Mouse (Mus musculus): ENCODE measurements at regions not wholly inside any gene's neighbourhood (a gene's known extent, or its start where the extent isn't known, plus 50 kb on each side); places are given as distances from the start of the nearest gene placed in this dataset.

DNA sequence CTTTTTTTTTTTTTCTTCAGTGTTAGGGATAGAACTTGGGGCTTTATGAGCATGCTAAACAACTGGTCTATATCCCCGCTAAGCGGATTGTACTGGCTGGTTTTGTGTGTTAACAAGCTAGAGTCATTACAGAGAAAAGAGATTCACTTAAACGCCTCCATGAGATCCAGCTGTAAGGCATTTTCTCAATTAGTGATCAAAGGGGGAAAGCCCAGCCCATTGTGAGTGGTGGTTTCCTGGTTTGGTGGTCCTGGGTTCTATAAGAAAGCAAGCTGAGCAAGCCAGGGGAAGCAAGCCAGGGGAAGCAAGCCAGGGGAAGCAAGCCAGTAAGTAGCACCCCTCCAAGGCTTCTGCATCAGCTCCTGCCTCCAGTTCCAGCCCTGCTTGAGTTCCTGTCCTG is 147.9 kb upstream of the 4931429L15Rik start:
- TF ChIP-seq POLR2A (IDR thresholded peaks at IDR 0.05; ENCODE audit: insufficient read length, low read depth): no peak
- TF ChIP-seq USF1 (IDR thresholded peaks at IDR 0.05; ENCODE audit: low read depth): no peak
- no peak overlapping the region for H3K4me3 ChIP-seq
- H3K79me2 ChIP-seq (ENCODE audit: control insufficient read depth, insufficient read depth): no peaks in the 10 kb centered on the region

DNA sequence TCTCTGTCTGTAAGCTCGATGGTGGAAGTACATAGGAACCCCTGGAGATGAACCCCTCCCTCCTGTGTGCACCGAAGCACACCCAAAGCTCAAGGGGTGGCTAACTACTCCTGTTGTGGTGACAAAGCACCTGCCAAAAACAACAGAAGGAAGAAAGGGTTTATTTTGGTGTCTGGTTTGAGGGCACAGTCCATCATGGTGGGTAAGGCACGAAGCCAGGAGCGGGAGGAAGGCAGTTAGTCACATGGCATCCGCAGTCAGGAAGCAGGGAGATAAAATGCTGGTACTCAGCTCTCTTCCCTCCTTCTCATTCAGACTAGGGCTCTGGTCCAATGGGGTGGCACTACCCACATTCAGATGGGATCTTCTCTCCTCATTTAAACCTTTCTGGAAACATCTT is 142.9 kb upstream of the 4931429L15Rik start:
- H3K27me3 ChIP-seq (ENCODE audit: control insufficient read depth, insufficient read depth, insufficient read length): no peaks in the 10 kb centered on the region
- no peak overlapping the region for H3K4me2 ChIP-seq (ENCODE audit: low read depth)
- TF ChIP-seq E2F4 (IDR thresholded peaks at IDR 0.05; ENCODE audit: insufficient read depth): no peak
- TF ChIP-seq USF1 (IDR thresholded peaks at IDR 0.05; ENCODE audit: low read depth): no peak
- TF ChIP-seq TCF12 (IDR thresholded peaks at IDR 0.05; ENCODE audit: insufficient read depth, poor library complexity, severe bottlenecking): no peak
- no peak for TF ChIP-seq CEBPB (IDR thresholded peaks at IDR 0.05; ENCODE audit: insufficient read depth, poor library complexity, severe bottlenecking)
- no peak for TF ChIP-seq SRF (IDR thresholded peaks at IDR 0.05; ENCODE audit: control insufficient read depth, insufficient read length, low read depth)
- no peak for TF ChIP-seq POLR2A (IDR thresholded peaks at IDR 0.05; ENCODE audit: insufficient read length, low read depth)
- TF ChIP-seq TCF3 (IDR thresholded peaks at IDR 0.05; ENCODE audit: insufficient read length, low read depth): no peak
- no peak for TF ChIP-seq POLR2AphosphoS2 (IDR thresholded peaks at IDR 0.05; ENCODE audit: insufficient read length, low read depth)
- no peak for TF ChIP-seq MYOG (IDR thresholded peaks at IDR 0.05; ENCODE audit: control insufficient read depth in 1 of 3, insufficient read depth in 1 of 3, insufficient read length in 2 of 3, low read depth in 2 of 3)
- H3K36me3 ChIP-seq (ENCODE audit: control insufficient read depth, insufficient read depth): no peaks in the 10 kb centered on the region
- H3ac ChIP-seq (ENCODE audit: control insufficient read depth, insufficient read length): no peak overlapping the region
- H3K4me3 ChIP-seq: no peak overlapping the region
- H3K79me2 ChIP-seq (ENCODE audit: control insufficient read depth, insufficient read depth): no peaks in the 10 kb centered on the region

More for the DNA sequence above, 147.9 kb upstream of the 4931429L15Rik start:
- H3K4me2 ChIP-seq (ENCODE audit: low read depth): no peak overlapping the region
- H3ac ChIP-seq (ENCODE audit: control insufficient read depth, insufficient read length): no peak overlapping the region
- H3K27me3 ChIP-seq (ENCODE audit: control insufficient read depth, insufficient read depth, insufficient read length): no peaks in the 10 kb centered on the region
- H3K36me3 ChIP-seq (ENCODE audit: control insufficient read depth, insufficient read depth): no peaks in the 10 kb centered on the region

DNA sequence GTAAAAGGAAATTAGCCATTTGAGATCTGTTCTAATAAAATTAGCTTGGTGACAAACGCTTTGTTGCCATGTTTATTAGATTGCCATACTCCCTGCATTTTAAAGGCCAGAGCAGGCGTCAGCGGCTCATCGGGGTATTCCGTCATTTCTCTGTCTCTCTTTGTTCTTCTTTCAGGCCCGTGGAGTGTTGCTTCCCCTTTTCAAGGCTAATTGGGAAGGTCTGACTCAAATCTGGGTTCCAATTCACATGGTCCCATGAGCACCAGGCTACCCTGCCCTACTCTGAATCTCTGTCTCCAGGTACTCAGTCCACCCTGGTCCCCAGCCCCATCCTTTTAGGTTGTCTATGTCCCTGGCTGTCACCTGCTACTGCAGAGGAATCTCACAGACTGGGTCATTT is 138.2 kb upstream of the 4931429L15Rik start:
- Histone ChIP-seq H3K4me3 (no peak overlapping the region), H3ac (ENCODE audit: control insufficient read depth, insufficient read length) (no peak overlapping the region), H3K79me2 (ENCODE audit: control insufficient read depth, insufficient read depth) (no peaks in the 10 kb centered on the region), H3K27me3 (ENCODE audit: control insufficient read depth, insufficient read depth, insufficient read length) (no peaks in the 10 kb centered on the region), H3K4me2 (ENCODE audit: low read depth) (no peak overlapping the region), H3K36me3 (ENCODE audit: control insufficient read depth, insufficient read depth) (no peaks in the 10 kb centered on the region)
- TF ChIP-seq MYOD1 (IDR thresholded peaks at IDR 0.05; ENCODE audit: control insufficient read depth in 1 of 3, insufficient read length in 2 of 3, low read depth in 2 of 3) (no peak), POLR2A (IDR thresholded peaks at IDR 0.05; ENCODE audit: insufficient read length, low read depth) (no peak), MYOG (IDR thresholded peaks at IDR 0.05; ENCODE audit: control insufficient read depth in 1 of 3, insufficient read depth in 1 of 3, insufficient read length in 2 of 3, low read depth in 2 of 3) (no peak), POLR2AphosphoS2 (IDR thresholded peaks at IDR 0.05; ENCODE audit: insufficient read length, low read depth) (no peak), REST (IDR thresholded peaks at IDR 0.05; ENCODE audit: insufficient read depth, insufficient read length) (no peak)

DNA sequence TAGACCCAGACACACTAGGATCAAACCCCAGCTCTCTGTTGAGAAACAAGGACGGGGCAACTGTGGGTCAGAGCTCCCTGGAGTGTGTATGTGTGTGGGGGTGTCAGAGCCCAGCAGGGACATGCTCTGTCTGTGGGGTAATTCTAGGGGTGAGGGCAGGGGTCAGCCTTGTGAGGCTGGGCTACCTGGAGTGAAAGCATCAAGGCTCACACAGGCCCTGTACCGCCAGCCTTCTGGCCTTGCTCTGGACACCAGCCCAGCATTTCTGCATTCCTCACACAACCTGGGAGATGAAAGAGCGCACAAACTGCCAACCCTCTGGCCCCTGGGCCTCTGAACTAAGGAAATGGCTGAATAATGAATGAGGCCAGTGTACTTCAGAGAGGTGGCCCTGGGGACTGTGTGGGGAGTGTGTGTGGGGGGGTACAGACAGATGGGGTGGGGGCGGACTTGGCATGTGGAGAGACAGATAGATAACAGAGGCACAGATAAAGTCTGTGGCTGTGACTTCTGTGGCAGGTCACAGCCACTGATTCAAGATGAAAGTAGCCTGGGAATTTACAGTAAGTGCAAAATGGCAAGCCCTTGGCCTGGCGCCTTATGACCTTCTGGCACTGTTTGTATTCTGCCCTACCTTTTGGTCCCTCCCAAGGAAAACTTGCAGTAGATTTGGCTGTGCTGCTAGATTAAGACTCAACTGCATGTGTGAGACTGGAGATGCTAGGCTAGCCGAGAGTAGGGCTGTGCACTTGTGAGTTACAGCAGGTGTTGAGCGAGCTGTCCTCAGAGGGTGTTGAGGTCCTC is 135.2 kb upstream of the 4931429L15Rik start:
- no peaks in the 10 kb centered on the region for H3K36me3 ChIP-seq (ENCODE audit: control insufficient read depth, insufficient read depth)
- no peak overlapping the region for H3K4me2 ChIP-seq (ENCODE audit: low read depth)
- no peaks in the 10 kb centered on the region for H3K79me2 ChIP-seq (ENCODE audit: control insufficient read depth, insufficient read depth)
- no peak for TF ChIP-seq USF1 (IDR thresholded peaks at IDR 0.05; ENCODE audit: low read depth)
- no peak for TF ChIP-seq MYOG (IDR thresholded peaks at IDR 0.05; ENCODE audit: control insufficient read depth in 1 of 3, insufficient read depth in 1 of 3, insufficient read length in 2 of 3, low read depth in 2 of 3)
- no peak for TF ChIP-seq MYOD1 (IDR thresholded peaks at IDR 0.05; ENCODE audit: control insufficient read depth in 1 of 3, insufficient read length in 2 of 3, low read depth in 2 of 3)
- TF ChIP-seq E2F4 (IDR thresholded peaks at IDR 0.05; ENCODE audit: insufficient read depth): no peak
- TF ChIP-seq TCF3 (IDR thresholded peaks at IDR 0.05; ENCODE audit: insufficient read length, low read depth): no peak
- no peak for TF ChIP-seq POLR2A (IDR thresholded peaks at IDR 0.05; ENCODE audit: insufficient read length, low read depth)
- TF ChIP-seq MAX (IDR thresholded peaks at IDR 0.05; ENCODE audit: low read depth): no peak
- no peak for TF ChIP-seq REST (IDR thresholded peaks at IDR 0.05; ENCODE audit: insufficient read depth, insufficient read length)
- TF ChIP-seq TCF12 (IDR thresholded peaks at IDR 0.05; ENCODE audit: insufficient read depth, poor library complexity, severe bottlenecking): no peak
- no peak for TF ChIP-seq POLR2AphosphoS2 (IDR thresholded peaks at IDR 0.05; ENCODE audit: insufficient read length, low read depth)
- no peak for TF ChIP-seq SRF (IDR thresholded peaks at IDR 0.05; ENCODE audit: control insufficient read depth, insufficient read length, low read depth)
- no peak for TF ChIP-seq CEBPB (IDR thresholded peaks at IDR 0.05; ENCODE audit: insufficient read depth, poor library complexity, severe bottlenecking)
- no peaks in the 10 kb centered on the region for H3K27me3 ChIP-seq (ENCODE audit: control insufficient read depth, insufficient read depth, insufficient read length)
- H3K4me3 ChIP-seq: no peak overlapping the region
- no peak overlapping the region for H3ac ChIP-seq (ENCODE audit: control insufficient read depth, insufficient read length)

DNA sequence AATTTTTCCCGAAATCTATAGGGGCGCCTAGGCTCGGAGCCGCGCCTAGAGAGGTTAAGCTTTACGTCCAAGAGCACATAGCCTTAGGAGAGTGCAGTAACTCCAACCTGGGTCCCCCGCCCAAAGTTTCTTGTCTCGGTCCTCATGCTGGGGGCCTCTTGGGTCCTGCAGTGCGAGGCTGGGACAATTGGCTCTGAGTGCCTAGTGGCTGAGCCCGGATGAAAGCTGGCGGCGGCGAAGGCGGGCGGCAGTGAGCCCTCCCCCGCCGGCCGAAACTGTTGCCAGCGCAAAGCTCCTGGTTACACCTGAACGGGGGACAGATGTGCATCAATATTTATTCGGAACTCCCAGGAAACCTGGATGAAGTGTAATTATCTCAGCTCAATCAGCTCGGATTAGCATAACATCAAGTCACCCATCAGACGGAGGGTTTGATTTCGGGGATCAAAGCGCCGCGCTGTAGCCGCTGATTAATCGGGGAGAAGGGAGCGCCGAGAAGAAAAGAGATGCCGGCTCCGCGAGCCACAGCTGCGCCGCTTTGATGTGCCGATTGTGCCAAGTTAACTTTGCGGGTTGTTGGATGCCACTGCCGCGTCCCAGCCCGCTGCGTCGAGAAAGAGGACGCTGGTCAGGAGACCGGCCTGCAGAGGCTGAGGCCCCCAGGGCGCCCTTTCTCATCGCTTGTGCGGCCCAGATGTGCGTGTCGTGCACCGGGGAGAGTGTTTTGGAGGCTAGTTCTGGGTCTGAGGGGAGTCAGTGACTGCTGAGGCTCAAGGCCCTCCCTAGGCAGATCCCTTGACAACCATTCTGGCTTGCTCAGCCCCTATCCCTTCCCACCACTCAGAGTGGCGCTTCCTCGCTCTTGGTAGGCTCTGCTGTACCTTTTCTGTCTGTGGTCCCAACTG is 123.7 kb upstream of the 4931429L15Rik start:
- Histone ChIP-seq H3K4me3 (no peak overlapping the region), H3K36me3 (ENCODE audit: control insufficient read depth, insufficient read depth) (no peaks in the 10 kb centered on the region), H3K27me3 (ENCODE audit: control insufficient read depth, insufficient read depth, insufficient read length) (peaks cover 39% of the 10 kb centered on the region), H3K4me2 (ENCODE audit: low read depth) (no peak overlapping the region), H3K79me2 (ENCODE audit: control insufficient read depth, insufficient read depth) (no peaks in the 10 kb centered on the region), H3ac (ENCODE audit: control insufficient read depth, insufficient read length) (no peak overlapping the region)
- TF ChIP-seq E2F4 (IDR thresholded peaks at IDR 0.05; ENCODE audit: insufficient read depth) (no peak), TCF3 (IDR thresholded peaks at IDR 0.05; ENCODE audit: insufficient read length, low read depth) (no peak), CEBPB (IDR thresholded peaks at IDR 0.05; ENCODE audit: insufficient read depth, poor library complexity, severe bottlenecking) (no peak), SRF (IDR thresholded peaks at IDR 0.05; ENCODE audit: control insufficient read depth, insufficient read length, low read depth) (no peak), MAX (IDR thresholded peaks at IDR 0.05; ENCODE audit: low read depth) (no peak), REST (IDR thresholded peaks at IDR 0.05; ENCODE audit: insufficient read depth, insufficient read length) (no peak), POLR2AphosphoS2 (IDR thresholded peaks at IDR 0.05; ENCODE audit: insufficient read length, low read depth) (no peak), MYOG (IDR thresholded peaks at IDR 0.05; ENCODE audit: control insufficient read depth in 1 of 3, insufficient read depth in 1 of 3, insufficient read length in 2 of 3, low read depth in 2 of 3) (no peak), USF1 (IDR thresholded peaks at IDR 0.05; ENCODE audit: low read depth) (no peak), POLR2A (IDR thresholded peaks at IDR 0.05; ENCODE audit: insufficient read length, low read depth) (no peak), TCF12 (IDR thresholded peaks at IDR 0.05; ENCODE audit: insufficient read depth, poor library complexity, severe bottlenecking) (no peak), MYOD1 (IDR thresholded peaks at IDR 0.05; ENCODE audit: control insufficient read depth in 1 of 3, insufficient read length in 2 of 3, low read depth in 2 of 3) (no peak)
